Mouse (Mus musculus) embryo, embryonic 11.5 days (tissue): ENCODE data around the gene Tfcp2.

Source experiments
- DNase-seq: peaks from one replicate; pipeline ENCODE4 v3.0.0-alpha.2; 2012; ENCODE audit warnings: low read depth, low spot score

Gene Tfcp2

GRCm38 (mm10) chr15:100551326-100552307 lies at the start of gene Tfcp2:
Tfcp2 (minus strand) TSS chr15:100552008.
- DNase-seq = peak; percentile 96

DNA sequence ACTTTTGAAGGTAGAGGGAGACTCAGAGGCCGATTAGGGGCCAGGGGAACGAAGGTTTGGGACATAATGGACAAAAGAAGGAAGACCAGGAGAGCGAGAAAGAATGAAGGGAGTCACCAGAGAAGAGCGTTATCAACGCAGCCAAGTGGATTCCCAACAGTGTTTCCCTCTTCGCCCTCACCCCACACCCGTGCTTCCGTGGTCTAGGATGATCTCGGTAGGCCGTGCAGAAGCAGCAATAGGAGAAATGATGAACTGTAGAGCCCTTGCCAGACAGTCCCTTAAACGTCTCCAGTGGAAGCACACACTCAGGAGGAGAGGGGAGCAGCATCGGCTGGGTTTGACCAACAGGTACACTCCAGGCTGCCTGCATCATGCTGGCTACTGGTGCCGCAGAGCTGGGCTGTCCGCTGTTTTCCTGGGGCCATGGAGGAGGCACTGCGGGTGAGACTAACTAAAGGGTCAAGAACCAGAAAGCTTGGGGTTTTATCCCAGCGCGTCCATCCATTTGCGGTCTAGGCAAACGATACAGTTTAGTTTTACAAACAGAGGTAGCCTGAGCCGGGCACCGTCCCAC lies 49.0 kb upstream of the Tfcp2 start:
- DNase-seq = no peak

GRCm38 (mm10) chr15:100600047-100600695 lies 48.4 kb upstream of the Tfcp2 start:
- peak; percentile 65 for DNase-seq

GRCm38 (mm10) chr15:100599276-100600046 lies 47.7 kb upstream of the Tfcp2 start, which contains the start of gene Pou6f1:
Pou6f1 (minus strand) TSS chr15:100599984.
- no peak for DNase-seq

DNA sequence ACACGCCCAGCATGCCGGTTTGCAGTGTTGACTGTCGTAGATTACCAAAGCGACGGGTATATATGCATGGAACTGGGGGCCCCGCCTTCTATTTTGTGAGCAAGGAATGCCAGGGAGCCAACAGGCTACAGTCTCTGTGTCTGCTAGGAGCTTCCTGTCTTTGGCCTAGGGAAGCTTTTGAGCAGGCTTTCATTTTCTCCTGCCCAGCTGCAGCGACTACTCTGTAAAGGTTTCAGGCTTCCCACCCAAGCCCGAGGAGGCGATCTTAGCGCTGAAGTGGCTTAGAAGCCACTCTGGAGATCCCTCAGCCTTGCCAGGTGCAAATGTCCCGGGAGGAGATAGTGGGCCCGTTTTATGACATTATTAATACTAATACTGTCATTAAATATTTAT lies 47.1 kb upstream of the Tfcp2 start:
- DNase-seq = no peak

- DNase-seq = no peak
These were observed 46.6 kb upstream of the Tfcp2 start for GRCm38 (mm10) chr15:100598287-100598882.

GRCm38 (mm10) chr15:100592817-100593216 lies 41.0 kb upstream of the Tfcp2 start:
- DNase-seq = no peak

DNA sequence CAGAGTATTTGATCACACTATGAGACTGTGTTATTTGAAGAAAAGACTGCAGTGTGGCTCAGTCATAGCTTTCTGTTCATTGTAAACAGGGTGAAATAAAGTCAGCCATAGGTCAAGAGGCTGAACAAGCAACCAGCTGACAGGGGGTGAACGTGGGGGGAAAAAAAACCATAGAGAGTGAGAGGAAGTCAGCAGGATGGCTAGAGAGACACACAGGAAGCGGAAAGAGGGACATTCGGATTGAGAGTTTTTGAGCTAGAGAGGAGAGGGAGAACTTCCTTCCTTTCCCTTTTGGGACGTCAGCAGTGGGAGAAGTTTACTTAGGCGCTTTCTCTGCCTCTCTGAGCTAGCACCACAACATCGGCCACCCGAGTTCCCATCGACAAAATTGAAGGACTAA lies 38.6 kb upstream of the Tfcp2 start:
- DNase-seq = no peak

GRCm38 (mm10) chr15:100588297-100588696 lies 36.5 kb upstream of the Tfcp2 start:
- no peak for DNase-seq

DNA sequence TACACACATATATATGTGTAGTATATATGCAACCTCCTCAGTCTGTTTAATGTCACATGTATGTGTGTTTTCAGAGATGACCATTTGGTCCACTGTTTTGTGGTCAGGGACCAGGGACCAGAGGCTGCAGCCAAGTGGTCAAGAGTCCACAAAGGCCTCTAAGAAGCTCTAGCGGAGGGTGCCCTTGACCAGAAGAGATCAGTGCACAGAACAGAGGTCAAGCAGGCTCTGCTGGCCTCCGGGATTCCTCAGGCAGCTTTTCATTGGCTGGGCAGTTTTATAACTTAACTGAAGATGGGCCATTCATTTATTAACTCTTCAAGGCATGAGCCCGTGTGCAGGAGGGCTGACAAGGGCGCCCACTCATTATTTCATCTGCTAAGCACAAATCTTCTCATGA lies 35.4 kb upstream of the Tfcp2 start:
- DNase-seq = no peak

GRCm38 (mm10) chr15:100585931-100586330 lies 34.1 kb upstream of the Tfcp2 start:
- no peak for DNase-seq

- no peak for DNase-seq
These were observed 28.3 kb upstream of the Tfcp2 start for GRCm38 (mm10) chr15:100580108-100580507.

GRCm38 (mm10) chr15:100577972-100578371 lies 26.2 kb upstream of the Tfcp2 start:
- no peak for DNase-seq

DNA sequence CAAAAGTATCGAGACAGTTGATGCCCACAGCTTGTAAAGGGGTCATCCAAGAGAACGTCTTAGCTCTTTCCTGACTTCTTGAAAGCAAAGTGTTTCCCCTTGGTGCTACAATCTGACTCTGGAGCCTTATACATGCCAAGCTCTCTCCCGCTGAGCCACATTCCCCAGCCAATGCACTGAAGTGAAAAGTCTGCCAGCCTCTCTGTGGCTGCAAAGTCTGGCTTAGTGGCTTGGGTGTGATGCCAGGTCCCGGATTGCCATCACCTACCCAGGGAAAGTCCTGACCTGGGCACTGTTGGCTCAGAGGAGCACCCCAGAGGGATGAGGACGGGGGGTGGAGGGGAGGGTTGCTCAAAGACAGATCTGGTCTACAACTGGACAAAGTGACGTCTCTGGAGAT lies 25.0 kb upstream of the Tfcp2 start:
- no peak for DNase-seq

- no peak for DNase-seq
These were observed 24.6 kb upstream of the Tfcp2 start for GRCm38 (mm10) chr15:100576392-100576791.

- DNase-seq = no peak
These were observed 23.6 kb upstream of the Tfcp2 start for GRCm38 (mm10) chr15:100575366-100575765.

DNA sequence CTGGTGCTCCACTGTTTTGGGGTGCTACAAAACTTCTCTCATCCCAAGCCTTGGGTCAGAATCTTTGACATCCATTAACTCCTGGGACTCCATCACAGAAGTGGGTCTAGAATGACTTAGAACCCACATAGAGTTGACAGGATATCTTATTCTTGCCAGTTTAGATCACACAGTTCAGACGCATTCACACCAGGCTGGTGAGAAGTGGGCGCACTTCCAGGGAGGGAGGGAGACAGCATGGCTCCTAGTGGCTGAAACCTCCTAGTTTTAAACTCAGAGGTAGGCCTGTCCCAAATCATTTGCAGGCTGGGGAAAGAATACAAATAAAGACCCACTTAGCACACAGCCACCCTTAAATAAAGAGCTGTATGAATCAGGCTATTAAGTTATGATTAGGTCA lies 22.6 kb upstream of the Tfcp2 start:
- DNase-seq = no peak

- no peak for DNase-seq
These were observed 22.1 kb upstream of the Tfcp2 start for GRCm38 (mm10) chr15:100573946-100574345.

- DNase-seq = no peak
These were observed 17.4 kb upstream of the Tfcp2 start for GRCm38 (mm10) chr15:100569239-100569638.

DNA sequence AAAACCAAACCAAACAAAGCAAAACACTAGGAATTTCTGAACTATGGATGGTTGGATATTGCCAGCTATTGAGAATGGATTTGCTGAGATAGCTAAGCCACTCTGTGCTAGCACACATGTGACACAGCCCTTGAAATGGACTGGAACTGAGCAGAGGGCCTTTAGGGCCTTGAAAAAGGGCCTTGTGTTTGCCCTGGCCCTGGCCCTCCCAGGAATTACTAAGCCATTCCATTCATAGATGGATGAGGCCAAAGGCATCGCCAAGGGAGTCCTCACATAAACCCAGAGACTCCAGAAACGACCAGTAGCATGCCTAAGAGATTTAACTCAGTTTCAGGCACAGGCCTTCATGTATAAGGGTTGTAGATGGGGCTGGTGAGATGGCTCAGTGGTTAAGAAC lies 14.7 kb upstream of the Tfcp2 start:
- no peak for DNase-seq
